Mouse (Mus musculus): ENCODE measurements around the gene Cnmd.

Cnmd gene

DNA sequence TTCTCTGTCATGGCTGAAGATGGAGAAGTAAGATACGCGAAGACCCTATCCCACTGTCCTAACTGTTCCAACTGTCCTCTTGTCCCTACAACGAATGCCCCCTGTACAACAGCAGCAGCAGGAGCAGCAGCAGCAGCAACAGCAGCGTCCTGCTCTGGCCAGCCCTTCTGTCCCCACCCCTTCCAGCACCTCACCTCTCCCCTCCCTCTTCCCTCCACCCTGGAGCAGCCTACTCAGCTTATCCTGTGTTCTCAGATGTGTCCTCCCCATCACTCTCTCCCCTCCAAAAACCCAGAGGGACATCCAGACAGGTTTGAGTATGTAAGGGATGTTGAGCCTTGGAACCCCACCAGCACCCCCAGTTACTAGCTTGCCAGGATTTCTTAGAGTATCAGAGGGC is at the start of gene Cnmd:
Cnmd (minus strand) TSS at position 170 of the 400 bp plus-strand sequence.
- CTCF ChIA-PET: interaction anchor here in 1 of 4 experiments (0.6 kb wide), 1 partner anchor 86 kb away, joined by 3 read pairs; no protein-coding TSS in a partner anchor
- POLR2A ChIA-PET: no interaction called here

DNA sequence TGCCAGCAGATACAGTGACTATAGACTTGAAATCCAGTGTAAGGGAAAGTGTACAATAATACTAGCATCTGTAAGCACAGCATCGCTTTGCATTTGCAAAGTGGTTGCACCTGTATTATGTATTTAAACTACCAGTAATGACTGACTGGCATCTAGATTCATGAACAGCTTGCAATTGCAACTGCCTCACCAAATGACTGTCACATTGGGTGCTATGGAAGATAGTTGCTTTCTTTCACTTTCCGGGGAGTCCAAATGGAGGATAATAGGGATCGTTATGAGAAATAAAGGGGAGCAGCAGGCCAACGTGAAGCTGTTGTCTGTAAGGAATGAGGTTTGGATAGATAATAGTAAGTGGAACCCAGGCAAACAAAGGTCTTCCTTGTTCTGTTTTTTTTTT is 49.3 kb upstream of the Cnmd start:
- POLR2A ChIA-PET: interaction anchor here in 1 of 4 experiments (0.8 kb wide), 1 partner anchor 51 kb away, joined by 3 read pairs; no protein-coding TSS in a partner anchor
- CTCF ChIA-PET: no interaction called here

DNA sequence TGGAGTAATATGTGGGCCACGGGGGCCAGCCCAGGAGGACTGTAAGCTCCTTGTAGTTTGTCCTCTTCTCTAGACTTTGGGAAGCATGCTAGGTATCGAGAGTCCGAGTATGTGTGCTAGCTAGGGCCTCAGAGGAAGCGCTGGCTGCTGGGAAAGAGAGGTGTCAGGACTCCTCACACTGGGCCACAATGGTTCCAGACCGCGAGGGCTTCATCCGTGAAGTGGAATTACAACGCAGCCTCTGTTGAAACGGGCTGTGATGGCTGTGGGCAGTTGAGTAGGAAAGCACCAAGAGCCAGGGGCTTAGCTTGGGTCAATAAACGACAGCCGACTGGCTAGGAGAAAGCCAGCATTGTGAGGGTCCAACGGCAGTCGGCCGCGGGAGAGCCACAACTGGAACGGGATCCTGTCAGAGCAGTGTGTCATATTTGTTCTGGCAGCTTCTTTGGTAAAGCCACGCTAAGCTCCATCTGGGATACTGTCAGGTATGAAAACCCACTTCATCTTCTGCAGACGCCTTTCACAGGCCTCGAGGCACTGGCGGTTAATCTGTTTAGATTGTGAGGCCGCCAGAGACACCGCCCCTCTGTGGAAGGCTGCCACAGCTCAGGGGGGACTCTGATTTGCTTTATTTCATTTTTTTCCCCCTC is 41.7 kb upstream of the Cnmd start:
- ChIA-PET CTCF (no interaction called here), POLR2A (interaction anchor here in 2 of 4 experiments (0.5 to 0.6 kb wide), 3 partner anchors 9 to 320 kb away, joined by 3 to 4 read pairs (median 3); no protein-coding TSS in a partner anchor)

DNA sequence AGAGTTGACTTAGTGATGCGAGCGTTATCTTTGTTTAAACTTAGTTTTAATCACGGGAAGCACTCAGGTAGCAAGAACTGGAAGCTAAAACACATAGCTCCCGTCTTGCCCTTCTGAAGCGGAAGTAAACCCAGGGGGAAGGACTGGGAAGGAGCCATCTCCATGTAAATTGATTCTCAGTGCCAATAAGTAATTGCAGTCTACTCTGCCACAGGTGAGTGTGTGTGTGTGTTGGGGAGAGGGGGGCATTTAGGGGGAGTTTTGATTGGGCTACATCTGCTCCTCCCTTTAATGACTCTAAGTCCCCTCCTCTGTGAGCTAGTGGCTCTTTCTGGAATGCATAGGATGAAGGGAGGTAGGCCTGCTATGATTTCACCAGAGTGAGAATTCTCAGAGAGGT is 39.6 kb upstream of the Cnmd start:
- CTCF ChIA-PET: interaction anchor here in 1 of 4 experiments (0.6 kb wide), 1 partner anchor 526 kb away, joined by 3 read pairs; no protein-coding TSS in a partner anchor
- POLR2A ChIA-PET: no interaction called here

DNA sequence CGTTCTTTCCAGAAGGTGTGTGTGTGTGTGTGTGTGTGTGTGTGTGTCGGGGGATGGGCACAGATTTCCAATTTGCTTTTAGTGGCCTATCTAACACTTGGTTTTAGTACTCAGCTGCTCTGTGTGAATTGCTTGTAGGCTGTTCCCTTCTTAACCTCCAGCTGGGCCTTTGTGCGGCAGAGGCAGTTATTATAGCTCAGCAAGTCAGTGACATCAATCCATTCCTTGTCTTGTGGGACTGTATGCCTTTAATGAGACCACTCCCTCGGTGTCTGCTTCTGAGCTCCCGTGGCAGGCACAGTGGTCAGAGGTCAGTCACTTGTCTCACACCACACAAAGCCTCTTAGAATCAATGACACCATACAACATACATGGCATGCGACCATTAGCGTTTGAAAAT is 39.1 kb upstream of the Cnmd start:
- ChIA-PET POLR2A (interaction anchor here in 1 of 4 experiments (1.2 kb wide), 1 partner anchor 114 kb away, joined by 4 read pairs; the partner anchor contains the start of gene Sugt1), CTCF (interaction anchor here in 1 of 4 experiments (0.6 kb wide), 1 partner anchor 526 kb away, joined by 3 read pairs; no protein-coding TSS in a partner anchor)

DNA sequence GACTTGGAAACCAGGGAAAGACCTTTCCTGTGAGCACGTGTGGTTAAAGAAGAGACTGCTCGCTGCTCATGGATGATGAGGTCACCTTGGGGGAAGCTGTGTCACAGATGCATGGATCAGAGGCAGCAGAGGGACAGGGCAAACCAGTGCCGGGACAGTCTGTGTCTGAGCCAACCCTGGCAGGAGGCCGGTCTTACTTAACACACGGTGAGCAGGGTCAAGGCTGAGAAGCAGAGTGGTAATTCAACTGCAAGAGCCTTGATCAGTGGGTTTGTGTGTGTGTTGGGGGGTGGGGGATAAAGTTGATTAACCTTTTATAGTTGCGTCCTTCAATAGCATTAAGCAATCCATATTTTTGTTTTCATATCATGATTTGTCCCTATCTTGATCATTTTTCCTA is 37.4 kb upstream of the Cnmd start:
- POLR2A ChIA-PET: no interaction called here
- CTCF ChIA-PET: interaction anchor here in 1 of 4 experiments (0.7 kb wide), 1 partner anchor 213 kb away, joined by 3 read pairs; no protein-coding TSS in a partner anchor

DNA sequence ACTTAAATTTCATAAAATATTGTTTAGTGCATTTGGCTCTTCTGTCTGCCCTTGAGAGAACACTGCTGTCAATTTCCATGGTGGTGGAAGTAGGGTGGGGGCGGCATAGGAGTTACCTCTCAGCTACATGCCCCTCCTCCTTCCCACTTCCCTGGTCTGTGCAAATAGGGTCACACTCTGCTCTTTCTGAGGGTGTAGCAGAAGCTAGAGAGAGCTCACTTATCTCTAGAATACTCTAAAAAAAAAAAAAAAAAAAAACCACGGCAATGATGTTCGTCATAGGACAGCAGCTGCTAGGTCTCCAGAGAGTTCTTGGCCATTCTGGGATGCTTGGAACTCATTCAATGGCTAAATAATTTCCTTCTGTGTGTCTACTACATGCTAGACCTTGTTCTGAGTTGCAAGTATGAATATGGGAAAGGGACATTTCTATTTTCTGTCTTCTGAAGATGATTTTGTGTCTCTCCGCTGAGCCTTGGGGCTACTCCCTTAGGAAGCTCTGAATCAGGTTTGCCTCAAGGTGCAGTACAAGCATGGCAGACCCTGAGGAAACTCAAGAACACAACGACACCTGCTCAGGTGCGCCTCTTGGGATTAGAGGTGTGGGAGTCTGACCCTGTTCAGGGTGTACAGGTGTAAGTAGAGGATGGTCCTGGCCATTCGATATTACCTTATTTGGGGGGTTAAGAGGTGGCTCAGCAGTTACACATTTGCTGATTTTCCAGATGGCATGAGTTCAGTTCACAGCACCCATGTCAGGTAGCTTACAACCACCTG is 28.3 kb upstream of the Cnmd start:
- CTCF ChIA-PET: interaction anchor here in 1 of 4 experiments (0.5 kb wide), 1 partner anchor 245 kb away, joined by 3 read pairs; no protein-coding TSS in a partner anchor

DNA sequence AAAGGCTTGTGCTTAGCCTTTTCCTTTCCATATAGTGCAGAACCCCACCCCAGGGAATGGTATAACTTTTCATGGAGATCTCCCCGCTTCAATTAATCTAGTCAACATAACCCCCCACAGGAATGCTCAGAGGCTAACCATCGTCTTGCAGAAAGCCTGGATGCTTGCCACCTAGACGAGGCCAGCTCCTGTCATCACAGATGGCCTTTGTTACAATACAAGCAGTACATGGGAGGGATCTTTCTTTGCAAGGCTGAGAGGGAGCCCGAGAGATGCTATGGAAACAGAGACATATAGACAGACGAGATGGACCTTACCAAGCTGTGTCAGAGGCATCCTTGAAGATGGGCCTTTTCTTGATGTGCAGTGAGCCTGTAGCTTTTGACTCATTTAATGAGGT is 18.7 kb upstream of the Cnmd start:
- POLR2A ChIA-PET: no interaction called here
- CTCF ChIA-PET: no interaction called here

More for the DNA sequence above, 28.3 kb upstream of the Cnmd start:
- POLR2A ChIA-PET: interaction anchor here in 2 of 4 experiments (0.6 to 0.7 kb wide), 3 partner anchors 135 to 362 kb away, joined by 3 to 5 read pairs (median 4); no protein-coding TSS in a partner anchor

DNA sequence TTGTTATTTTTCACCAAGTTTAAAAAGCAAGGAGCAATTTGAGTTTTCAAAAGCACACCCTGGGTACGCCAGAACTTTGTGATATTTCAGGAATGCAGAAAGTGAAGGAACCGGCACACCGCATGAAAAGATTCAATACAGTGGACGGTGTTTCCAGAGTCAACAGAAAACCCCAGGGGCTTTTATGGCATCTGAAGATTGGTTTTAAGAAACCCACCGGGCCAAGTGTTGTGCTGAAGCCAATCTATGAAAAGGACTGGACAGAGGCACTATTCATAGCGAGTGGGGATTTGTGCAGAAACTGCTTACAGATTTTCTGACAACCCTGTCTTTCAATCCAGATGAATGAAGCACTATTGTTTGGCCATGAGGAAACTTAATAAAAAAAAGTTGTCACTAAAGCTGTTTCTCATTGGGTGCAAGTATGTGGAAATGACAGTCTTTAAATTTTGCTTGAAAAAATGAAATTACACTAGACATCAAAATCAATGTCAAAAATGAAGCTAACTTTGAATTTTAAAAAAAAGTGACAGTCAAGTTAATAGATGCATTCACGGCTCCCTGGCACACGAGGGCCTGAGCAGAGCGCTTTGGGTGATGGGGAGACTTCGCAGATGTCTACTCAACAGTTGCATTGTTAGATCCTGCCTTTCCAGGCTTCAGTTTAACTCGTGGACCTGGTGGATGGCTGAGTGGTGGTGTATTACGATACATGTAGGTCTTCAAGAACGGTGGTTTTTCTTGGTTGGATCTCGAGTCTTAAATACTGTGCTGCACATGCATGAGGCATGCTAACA is 16.1 kb upstream of the Cnmd start:
- ChIA-PET POLR2A (interaction anchor here in 1 of 4 experiments (1.4 kb wide), 1 partner anchor 14 kb away, joined by 4 read pairs; no protein-coding TSS in a partner anchor), CTCF (interaction anchor here in 1 of 4 experiments (0.7 kb wide), 1 partner anchor 252 kb away, joined by 6 read pairs; the partner anchor contains the start of gene Kbtbd7)

DNA sequence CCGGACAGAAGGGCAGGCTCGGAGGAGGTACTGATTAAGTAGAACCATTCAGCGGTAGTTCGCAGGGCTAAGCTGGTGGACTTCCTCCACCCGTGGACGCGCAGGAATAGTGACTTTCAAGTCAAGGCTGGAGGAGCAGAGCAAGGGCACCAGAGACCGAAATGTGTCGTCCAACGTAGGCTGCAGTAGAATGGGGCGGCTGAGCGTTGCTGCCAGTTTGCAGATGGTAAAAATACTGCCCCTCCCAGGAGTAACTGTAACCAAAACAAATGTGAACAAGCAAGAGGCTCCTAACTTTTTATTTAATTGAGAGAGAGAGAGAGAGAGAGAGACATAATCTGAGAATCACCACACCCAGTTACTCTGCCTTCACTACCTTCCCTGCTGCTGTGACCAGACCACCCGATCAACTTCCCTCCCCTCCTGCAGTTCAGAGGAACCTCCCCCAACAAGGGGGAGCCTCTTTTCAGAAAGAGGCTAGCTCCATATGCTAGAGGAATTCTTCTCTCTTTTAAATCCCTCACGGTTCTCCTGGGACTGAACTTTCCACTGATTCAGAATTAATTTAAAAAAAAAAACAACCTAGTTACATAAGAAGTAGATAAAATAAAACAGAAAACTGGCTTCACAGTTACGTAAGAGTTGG is 15.3 kb upstream of the Cnmd start:
- ChIA-PET CTCF (interaction anchor here in 1 of 4 experiments (0.7 kb wide), 1 partner anchor 114 kb away, joined by 3 read pairs; no protein-coding TSS in a partner anchor), POLR2A (interaction anchor here in 1 of 4 experiments (0.7 kb wide), 1 partner anchor 374 kb away, joined by 3 read pairs; no protein-coding TSS in a partner anchor)

DNA sequence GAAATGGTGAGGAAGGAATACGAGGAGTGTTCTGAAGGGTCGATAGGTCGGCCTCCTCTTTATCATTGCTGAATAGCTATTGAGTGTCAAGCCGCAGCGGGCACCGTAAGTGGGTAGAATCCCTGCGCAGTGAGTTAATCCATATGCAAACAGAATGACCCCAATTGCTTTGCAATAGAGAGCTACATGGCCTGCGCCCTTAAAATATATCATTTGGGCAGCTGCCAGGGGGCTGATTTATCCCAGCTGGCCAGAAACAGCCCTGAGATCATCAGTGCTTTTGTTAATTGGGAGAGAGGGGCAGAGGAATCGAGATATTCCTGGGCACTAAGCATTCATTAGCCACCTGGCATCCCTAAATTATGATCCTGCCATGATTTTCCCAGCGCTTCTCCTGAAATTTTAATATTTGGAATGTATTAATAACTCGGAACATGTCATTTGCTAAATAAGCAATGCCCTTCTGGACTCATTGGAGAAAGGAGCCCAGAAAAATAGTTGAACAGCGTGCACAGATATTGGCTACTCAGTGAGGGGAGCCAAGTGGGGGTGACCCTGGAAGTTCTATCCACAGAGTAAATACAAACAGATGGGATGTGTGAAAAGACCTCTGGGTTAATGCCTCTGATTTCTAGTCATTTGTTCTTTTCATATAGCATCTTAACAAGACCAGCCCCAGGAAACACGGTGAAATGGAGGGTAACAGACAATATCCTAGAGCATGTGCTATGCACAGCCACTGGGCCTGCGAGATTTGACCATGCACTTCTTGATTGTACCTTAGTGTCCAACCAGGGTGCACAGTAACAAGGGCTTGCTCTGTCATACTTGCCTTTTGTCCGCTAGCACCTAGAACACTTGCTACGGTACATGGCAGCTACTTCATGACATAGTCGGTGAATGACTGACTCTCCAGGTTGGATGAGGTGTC is 11.4 kb upstream of the Cnmd start:
- ChIA-PET CTCF (no interaction called here), POLR2A (no interaction called here)

DNA sequence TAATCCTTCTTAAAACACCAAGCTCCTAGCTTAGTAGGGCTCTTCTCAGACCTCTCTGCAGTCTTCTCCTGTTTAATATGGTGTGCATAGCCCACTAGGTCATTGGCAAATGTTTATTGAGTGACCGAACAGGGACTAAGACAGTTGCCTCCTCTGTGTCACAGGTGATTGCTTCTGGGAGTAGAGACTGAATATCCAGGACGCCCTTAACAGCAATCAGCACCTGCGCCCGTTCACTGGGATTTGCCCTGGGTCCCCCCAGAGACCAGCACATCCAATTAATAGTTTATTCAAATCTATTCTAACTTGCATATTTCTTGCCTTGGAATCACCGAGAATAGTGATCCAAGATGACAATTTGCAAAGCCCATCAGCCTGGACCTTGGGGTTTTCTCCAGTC is 10.6 kb upstream of the Cnmd start:
- ChIA-PET CTCF (no interaction called here), POLR2A (no interaction called here)

DNA sequence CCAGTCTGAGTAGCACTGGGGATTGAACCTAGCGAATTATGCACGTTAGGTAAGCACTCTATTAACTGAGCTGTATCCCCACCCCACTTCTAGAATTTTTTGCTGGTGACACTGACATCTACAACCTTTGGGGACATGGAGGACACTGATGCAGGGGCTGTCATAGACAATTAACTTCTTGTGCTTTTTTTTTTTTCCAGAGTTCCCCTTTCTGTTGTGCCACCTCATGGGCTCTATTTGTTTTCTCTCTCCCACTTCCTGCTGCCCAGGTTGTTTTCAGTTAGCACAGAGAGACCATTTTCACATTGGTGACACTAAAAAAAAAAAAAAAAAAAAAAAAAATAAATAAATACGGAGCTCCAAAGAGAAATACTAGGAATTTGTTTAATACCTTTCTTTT is 9.0 kb upstream of the Cnmd start:
- ChIA-PET POLR2A (interaction anchor here in 2 of 4 experiments (0.7 kb wide), 2 partner anchors 207 to 456 kb away, joined by 3 to 4 read pairs; no protein-coding TSS in a partner anchor), CTCF (no interaction called here)

DNA sequence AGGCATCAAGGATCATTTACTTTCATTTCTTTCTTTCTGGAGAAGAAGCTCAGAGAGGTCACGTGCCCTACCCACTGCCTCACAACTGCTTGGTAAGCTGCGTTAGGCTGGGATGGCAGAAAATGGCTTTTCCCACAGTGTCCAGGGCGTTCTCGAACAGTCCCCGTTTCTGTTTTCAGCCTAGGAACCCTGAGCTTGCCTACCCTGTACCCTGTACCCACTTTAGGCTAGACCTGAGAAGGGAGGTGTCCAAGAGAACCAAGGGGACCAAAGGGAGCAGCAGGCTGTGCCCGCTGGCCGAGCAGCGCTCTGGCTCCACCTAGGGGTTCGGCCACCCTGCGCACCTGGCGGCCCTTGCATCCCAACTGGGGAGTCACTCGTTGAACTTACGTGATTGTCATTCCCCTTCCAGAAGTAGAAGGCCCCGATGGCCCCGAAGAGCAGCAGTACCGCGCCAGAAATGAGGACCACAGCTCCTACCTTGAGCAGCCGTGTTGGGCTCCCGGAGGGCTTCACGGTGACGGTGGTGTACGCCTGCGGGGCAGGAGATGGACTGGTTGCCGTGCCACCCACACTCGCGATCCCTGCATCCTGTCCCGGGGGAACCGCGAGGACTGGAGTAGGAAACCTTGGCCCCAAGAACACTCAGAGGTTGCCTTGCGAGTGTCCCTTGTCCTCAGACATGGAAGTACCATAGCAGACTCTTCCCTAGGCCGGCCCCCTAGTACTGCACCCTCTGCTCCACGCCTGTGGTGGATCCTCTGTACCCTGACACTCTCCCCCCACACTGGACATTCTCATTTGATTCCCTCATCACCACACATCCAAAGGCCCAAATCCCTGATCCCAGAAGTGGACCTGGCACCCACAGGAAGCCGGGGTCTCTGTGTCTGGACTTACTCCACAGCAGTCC is 709 bp downstream of the Cnmd start:
- CTCF ChIA-PET: interaction anchor here (0.6 to 1.1 kb wide), 5 partner anchors 76 to 1470 kb away, joined by 3 to 4 read pairs (median 4); no protein-coding TSS in a partner anchor
- POLR2A ChIA-PET: interaction anchor here in 1 of 4 experiments (0.6 kb wide), 1 partner anchor 539 kb away, joined by 3 read pairs; no protein-coding TSS in a partner anchor

DNA sequence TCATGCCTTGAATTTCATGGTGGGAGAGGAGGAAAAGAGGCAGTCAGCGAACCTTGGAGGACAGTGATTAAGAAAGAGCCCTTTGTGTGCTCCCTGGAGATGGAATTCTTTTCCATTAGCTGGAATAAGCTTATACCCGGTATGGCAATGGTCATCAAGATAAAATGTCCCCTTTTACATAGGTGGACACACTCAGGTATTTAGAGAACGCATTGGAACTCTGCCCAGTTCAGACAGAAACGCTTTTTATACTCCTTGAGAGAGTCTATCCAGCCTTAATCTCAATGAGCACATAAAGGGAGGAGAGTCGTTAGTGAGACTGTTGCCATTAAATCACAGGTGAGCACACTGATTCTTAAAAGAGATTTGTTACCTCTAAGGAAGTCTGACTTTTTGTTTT is 1.5 kb downstream of the Cnmd start:
- CTCF ChIA-PET: interaction anchor here in 3 of 4 experiments (1.0 to 1.1 kb wide), 3 partner anchors 96 to 556 kb away, joined by 4 read pairs; no protein-coding TSS in a partner anchor

More for the DNA sequence above, 1.5 kb downstream of the Cnmd start:
- POLR2A ChIA-PET: no interaction called here
